Mouse (Mus musculus) lung, embryonic 15.5 days (tissue): ENCODE results near the gene Ppp1r11. TPM values are rescaled to one million over a fixed set of nuclear protein-coding genes. Genes with fewer than 3 reads are reported as not detected.
A peak's percentile ranks its signal among the peaks of the same experiment; 100 is the strongest.

Experiments used
- ATAC-seq: fragments of 200-750 bp; cut with Nextera tagmentation; 2 replicates; pipeline ENCODE4 v1.8.0; 2017; ENCODE audit warnings: moderate number of reproducible peaks, borderline replicate concordance; ENCODE audit not compliant: low FRiP score, low TSS enrichment; ENCODE audit errors: extremely low read depth
- H3K27ac ChIP-seq: fragments of 300-500 bp; sonication (generic); 2 replicates; pipeline ENCODE4 v1.5.1; 2015; ENCODE audit warnings: moderate library complexity, mild to moderate bottlenecking, inconsistent platforms
- H3K27me3 ChIP-seq: fragments of 300-500 bp; sonication (generic); 2 replicates; pipeline ENCODE4 v1.6.1; 2015; ENCODE audit warnings: inconsistent platforms
- H3K36me3 ChIP-seq: fragments of 300-500 bp; sonication (generic); 2 replicates; pipeline ENCODE4 v1.6.1; 2015; ENCODE audit warnings: inconsistent platforms
- H3K4me1 ChIP-seq: fragments of 300-500 bp; sonication (generic); 2 replicates; pipeline ENCODE4 v1.6.1; 2015; ENCODE audit warnings: inconsistent platforms
- H3K4me2 ChIP-seq: fragments of 300-500 bp; sonication (generic); 2 replicates; pipeline ENCODE4 v1.6.1; 2015; ENCODE audit warnings: inconsistent platforms, mild to moderate bottlenecking, moderate library complexity
- H3K4me3 ChIP-seq: fragments of 300-500 bp; sonication (generic); 2 replicates; pipeline ENCODE4 v1.5.1; 2015; ENCODE audit warnings: mild to moderate bottlenecking, inconsistent platforms
- H3K9ac ChIP-seq: fragments of 300-500 bp; sonication (generic); 2 replicates; pipeline ENCODE4 v1.6.1; 2015; ENCODE audit warnings: inconsistent platforms
- H3K9me3 ChIP-seq: fragments of 300-500 bp; sonication (generic); 2 replicates; pipeline ENCODE4 v1.6.1; 2016; ENCODE audit warnings: inconsistent platforms
- WGBS: fragments of 180-500 bp; shearing (Covaris S2); methylation state at CpG from one replicate; pipeline ENCODE4 v1.1.7; 2015; 5-methylcytosine and 5-hydroxymethylcytosine counted together
- polyA plus RNA-seq: library from polyadenylated mRNA; unstranded; fragments of >200 nt; fragmentation: Nextera tagmentation; extraction: Ambion mirVana; gene quantifications from 2 replicates; pipeline ENCODE4 v1.2.1, GENCODE M21; 2015

Gene Ppp1r11
- polyA plus RNA-seq, 1 experiment from 2014 or later: 104 TPM

- peak; percentile 96 for ATAC-seq
- peaks cover 22% of the 10 kb centered on the region; the same call in 1 of the 2 replicates for H3K36me3 ChIP-seq
- H3K4me1 ChIP-seq: peaks cover 12% of the 10 kb centered on the region
- no peaks in the 10 kb centered on the region for H3K9me3 ChIP-seq
- H3K27ac ChIP-seq: peak within 1 kb of the TSS; percentile 79
- H3K4me3 ChIP-seq: peak within 1 kb of the TSS; percentile 68
- WGBS: under 1% methylated on average over 46 of the region's 46 CpGs
- H3K9ac ChIP-seq: peak within 1 kb of the TSS; percentile 75
- H3K27me3 ChIP-seq: no peaks in the 10 kb centered on the region
- H3K4me2 ChIP-seq: peak within 1 kb of the TSS; percentile 76
These were observed 6.6 kb upstream of the Ppp1r11 start, which contains the start of the genes Znrd1 and Znrd1as for GRCm38 (mm10) chr17:36957999-36958743. Gene Znrd1, minus strand, starts transcription at chr17:36958559. Gene Znrd1as, plus strand, starts transcription at chr17:36958592.

DNA sequence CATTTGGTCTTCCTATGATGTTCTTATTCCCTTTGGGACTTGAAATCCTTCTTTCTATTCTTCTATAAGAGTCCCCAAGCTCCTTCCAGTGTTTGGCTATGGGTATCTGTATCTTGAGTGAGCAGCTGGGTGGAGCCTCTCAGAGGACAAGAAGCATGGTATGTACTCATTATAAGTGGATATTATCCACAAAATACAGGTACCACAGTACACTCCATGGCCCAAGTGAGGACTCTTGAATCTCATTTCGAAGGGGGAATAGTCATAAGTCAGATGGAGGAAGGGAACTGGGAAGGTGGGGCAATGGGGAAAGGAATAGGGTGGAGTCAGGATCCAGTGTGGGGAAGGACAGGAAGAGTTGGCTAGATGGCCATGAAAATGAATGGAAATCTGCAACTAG lies 1.5 kb upstream of the Ppp1r11 start:
- 84% methylated on average over 1 of the region's 1 CpGs for WGBS
- H3K36me3 ChIP-seq: peaks cover 34% of the 10 kb centered on the region
- ATAC-seq: no peak

GRCm38 (mm10) chr17:36952631-36953030 lies 1.1 kb upstream of the Ppp1r11 start:
- H3K9ac ChIP-seq: no peak overlapping the region
- H3K4me1 ChIP-seq: peaks cover 15% of the 10 kb centered on the region
- H3K27me3 ChIP-seq: no peaks in the 10 kb centered on the region
- no peaks in the 10 kb centered on the region for H3K9me3 ChIP-seq
- H3K27ac ChIP-seq: no peak overlapping the region
- no peak overlapping the region for H3K4me3 ChIP-seq
- ATAC-seq: no peak
- H3K4me2 ChIP-seq: no peak overlapping the region
- H3K36me3 ChIP-seq: peaks cover 34% of the 10 kb centered on the region
- WGBS: 87% methylated on average over 2 of the region's 2 CpGs

More for the DNA sequence above, 1.5 kb upstream of the Ppp1r11 start:
- H3K9ac ChIP-seq: no peak overlapping the region
- H3K4me3 ChIP-seq: no peak overlapping the region
- H3K27me3 ChIP-seq: no peaks in the 10 kb centered on the region
- H3K9me3 ChIP-seq: no peaks in the 10 kb centered on the region
- peaks cover 16% of the 10 kb centered on the region for H3K4me1 ChIP-seq
- H3K27ac ChIP-seq: no peak overlapping the region
- no peak overlapping the region for H3K4me2 ChIP-seq

GRCm38 (mm10) chr17:36949265-36949664 lies 2.3 kb downstream of the Ppp1r11 start:
- Histone ChIP-seq H3K27ac (no peak overlapping the region), H3K4me1 (peaks cover 15% of the 10 kb centered on the region), H3K4me3 (no peak overlapping the region), H3K9me3 (no peaks in the 10 kb centered on the region), H3K9ac (no peak overlapping the region), H3K27me3 (peaks cover 26% of the 10 kb centered on the region), H3K4me2 (no peak overlapping the region), H3K36me3 (peaks cover 19% of the 10 kb centered on the region)
- ATAC-seq: no peak
- WGBS: 90% methylated on average over 8 of the region's 8 CpGs

GRCm38 (mm10) chr17:36948286-36948685 lies 3.3 kb downstream of the Ppp1r11 start:
- no peak overlapping the region for H3K4me2 ChIP-seq
- no peak overlapping the region for H3K9ac ChIP-seq
- H3K36me3 ChIP-seq: peaks cover 14% of the 10 kb centered on the region
- no peaks in the 10 kb centered on the region for H3K9me3 ChIP-seq
- H3K4me1 ChIP-seq: peaks cover 17% of the 10 kb centered on the region
- H3K27ac ChIP-seq: no peak overlapping the region
- H3K27me3 ChIP-seq: peaks cover 35% of the 10 kb centered on the region
- 84% methylated on average over 1 of the region's 1 CpGs for WGBS
- no peak for ATAC-seq
- H3K4me3 ChIP-seq: no peak overlapping the region

- peak overlapping the region; percentile 90 for H3K4me2 ChIP-seq
- peaks cover 27% of the 10 kb centered on the region for H3K4me1 ChIP-seq
- ATAC-seq: peak; percentile 21; the same call in 1 of the 2 replicates
- H3K9ac ChIP-seq: peak overlapping the region; percentile 58
- H3K27ac ChIP-seq: no peak overlapping the region
- H3K27me3 ChIP-seq: peaks cover 46% of the 10 kb centered on the region
- WGBS: 1% methylated on average over 61 of the region's 62 CpGs
- no peaks in the 10 kb centered on the region for H3K9me3 ChIP-seq
- H3K36me3 ChIP-seq: peaks cover 12% of the 10 kb centered on the region
- H3K4me3 ChIP-seq: peak overlapping the region; percentile 45
These were observed 4.3 kb downstream of the Ppp1r11 start for GRCm38 (mm10) chr17:36947051-36947819.

DNA sequence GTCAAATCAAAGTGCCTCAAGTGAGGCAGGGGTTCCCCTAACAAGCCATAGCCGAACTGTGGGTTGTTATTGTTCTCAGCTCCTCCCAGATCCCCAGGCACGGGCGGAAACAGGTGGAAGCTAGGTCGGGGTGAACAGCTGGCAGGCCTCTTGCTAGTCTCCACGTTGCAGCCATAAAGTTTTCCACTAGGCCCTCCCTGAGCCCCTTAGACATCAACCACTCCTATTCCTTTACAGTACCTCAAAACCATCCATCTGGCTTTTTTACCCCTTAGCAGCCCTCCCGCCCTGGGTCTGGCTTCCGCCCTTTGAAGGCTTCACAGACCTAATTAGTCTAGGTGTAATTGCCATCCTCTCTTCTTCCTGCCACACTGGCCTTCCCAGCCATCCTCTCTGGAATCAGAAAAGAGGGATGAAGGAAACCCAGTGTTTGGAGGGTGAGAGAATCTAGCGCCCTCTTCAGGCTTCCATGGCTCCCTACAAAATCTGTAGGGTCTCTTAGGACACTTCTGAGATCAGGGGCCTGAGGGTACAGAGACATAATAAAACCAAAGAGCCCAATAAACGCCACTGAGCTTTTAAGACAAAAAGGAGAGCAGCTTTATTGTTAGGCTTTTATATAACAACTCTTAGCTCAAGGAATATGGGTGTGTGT lies 7.3 kb downstream of the Ppp1r11 start:
- H3K4me2 ChIP-seq: no peak overlapping the region; the same call in 1 of the 2 replicates
- peaks cover 9% of the 10 kb centered on the region for H3K36me3 ChIP-seq
- H3K27me3 ChIP-seq: peaks cover 59% of the 10 kb centered on the region
- no peaks in the 10 kb centered on the region for H3K9me3 ChIP-seq
- H3K4me1 ChIP-seq: peaks cover 17% of the 10 kb centered on the region
- no peak overlapping the region for H3K9ac ChIP-seq
- H3K4me3 ChIP-seq: no peak overlapping the region
- H3K27ac ChIP-seq: no peak overlapping the region
- WGBS: 30% methylated on average over 9 of the region's 9 CpGs
- no peak for ATAC-seq

GRCm38 (mm10) chr17:36943691-36944090 lies 7.8 kb downstream of the Ppp1r11 start:
- Histone ChIP-seq H3K9me3 (no peaks in the 10 kb centered on the region), H3K27ac (no peak overlapping the region), H3K4me2 (peak overlapping the region; percentile 83), H3K4me3 (peak overlapping the region; percentile 40), H3K36me3 (peaks cover 4% of the 10 kb centered on the region; the same call in 1 of the 2 replicates), H3K4me1 (peaks cover 17% of the 10 kb centered on the region), H3K9ac (no peak overlapping the region), H3K27me3 (peaks cover 65% of the 10 kb centered on the region)
- WGBS: 14% methylated on average over 5 of the region's 5 CpGs
- no peak for ATAC-seq

DNA sequence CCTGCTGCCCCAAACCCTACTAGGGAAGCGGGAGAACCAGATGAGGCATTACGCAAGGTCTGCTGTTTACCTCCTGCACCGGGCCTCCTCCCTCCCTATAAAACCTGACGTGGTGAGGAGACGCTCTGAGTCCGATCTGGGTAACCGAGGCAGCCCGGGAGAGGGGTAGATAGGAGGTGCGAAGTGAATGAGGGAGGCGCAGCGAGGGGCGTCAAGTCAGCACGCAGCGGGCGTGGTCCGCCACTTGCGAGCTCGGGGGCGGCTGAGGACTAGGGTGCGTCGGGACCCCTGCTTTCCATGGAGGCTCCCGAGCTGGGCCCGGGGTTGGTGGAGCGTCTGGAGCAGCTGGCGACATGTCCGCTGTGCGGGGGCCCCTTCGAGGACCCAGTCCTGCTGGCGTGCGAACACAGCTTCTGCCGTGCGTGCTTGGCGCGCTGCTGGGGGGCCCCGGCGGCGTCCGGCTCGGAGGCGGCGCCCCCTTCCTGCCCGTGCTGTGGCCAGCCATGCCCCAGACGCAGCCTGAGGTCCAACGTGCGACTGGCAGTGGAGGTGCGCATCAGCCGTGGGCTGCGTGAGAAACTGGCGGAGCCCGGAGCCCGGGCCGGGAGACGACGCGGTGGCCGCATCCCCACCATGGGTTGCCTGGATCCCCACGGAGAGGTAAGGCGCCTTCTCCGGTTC lies 8.6 kb downstream of the Ppp1r11 start, which contains the start of gene Rnf39:
Gene Rnf39 (plus strand): TSS at position 128 of the 681 bp plus-strand sequence.
- Histone ChIP-seq H3K27me3 (peaks cover 65% of the 10 kb centered on the region), H3K27ac (no peak within 1 kb of the TSS), H3K4me2 (peak within 1 kb of the TSS; percentile 83), H3K9me3 (no peaks in the 10 kb centered on the region), H3K4me1 (peaks cover 17% of the 10 kb centered on the region), H3K9ac (peak within 1 kb of the TSS; percentile 31; the same call in 1 of the 2 replicates), H3K36me3 (no peaks in the 10 kb centered on the region), H3K4me3 (peak within 1 kb of the TSS; percentile 40)
- peak; percentile 55 for ATAC-seq
- WGBS: 2% methylated on average over 58 of the region's 59 CpGs

DNA sequence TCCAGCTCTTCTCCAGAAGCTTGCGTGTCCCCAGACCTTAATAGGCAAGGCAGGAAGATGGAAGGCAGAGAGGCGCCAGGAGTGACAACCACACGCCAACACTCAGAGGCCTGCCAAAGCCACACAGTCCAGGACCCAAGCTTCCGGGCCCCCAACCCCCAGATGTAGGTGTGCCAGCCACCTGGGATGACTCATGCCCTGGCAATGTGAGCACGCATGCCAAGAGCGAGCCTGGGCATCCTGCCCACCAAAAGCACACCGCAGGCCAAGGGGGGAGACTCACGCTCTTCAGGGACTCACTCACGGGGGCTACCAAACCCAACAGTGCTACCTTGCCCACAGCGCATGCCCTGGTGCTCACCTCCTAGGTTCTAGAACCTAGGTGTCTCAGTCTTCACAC lies 9.2 kb downstream of the Ppp1r11 start:
- WGBS: 36% methylated on average over 10 of the region's 10 CpGs
- Histone ChIP-seq H3K27ac (no peak overlapping the region), H3K4me2 (peak overlapping the region; percentile 83), H3K27me3 (peaks cover 65% of the 10 kb centered on the region), H3K4me3 (peak overlapping the region; percentile 40), H3K4me1 (peaks cover 17% of the 10 kb centered on the region), H3K9ac (no peak overlapping the region), H3K9me3 (no peaks in the 10 kb centered on the region), H3K36me3 (no peaks in the 10 kb centered on the region)
- peak; percentile 86 for ATAC-seq

DNA sequence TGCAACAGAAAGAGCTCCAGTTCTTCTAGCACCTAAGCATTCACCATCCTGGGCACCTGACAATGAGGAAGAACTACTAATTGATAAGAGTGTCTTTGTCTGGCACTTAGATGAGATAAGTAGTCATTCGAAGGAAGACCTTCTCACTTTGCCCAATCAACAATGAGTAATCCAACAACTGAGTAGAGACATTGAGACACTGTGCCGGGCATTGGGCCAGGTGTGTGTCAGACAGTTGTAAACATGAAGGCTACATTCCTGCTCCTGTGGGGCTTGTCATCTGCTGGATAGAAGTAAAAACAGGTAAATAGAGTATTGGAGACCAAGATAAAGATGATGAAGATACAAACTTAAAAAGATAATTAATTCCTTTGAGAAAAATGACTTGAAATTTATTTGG lies 13.5 kb downstream of the Ppp1r11 start:
- Histone ChIP-seq H3K27ac (no peak overlapping the region), H3K4me2 (no peak overlapping the region), H3K9me3 (no peaks in the 10 kb centered on the region), H3K27me3 (peaks cover 36% of the 10 kb centered on the region), H3K36me3 (no peaks in the 10 kb centered on the region), H3K4me1 (peaks cover 9% of the 10 kb centered on the region), H3K4me3 (no peak overlapping the region), H3K9ac (no peak overlapping the region)
- WGBS: 65% methylated on average over 2 of the region's 2 CpGs
- ATAC-seq: no peak
